In genomic region chr10:39811507-39811906, GRCm38 (mm10) we compare ENCODE assay signal across 8 mouse cellular contexts.
DNase-seq lines count a peak whose midpoint lies in the region; ATAC-seq lines count a peak whose summit lies in the region.

No protein-coding gene starts in this region.

- peak; percentile 13 to 18 for DNase-seq in cerebellum, adult 18-20 months
- peak; percentile 7 for DNase-seq in ovary, postnatal 10 days (ENCODE audit: low spot score)
- DNase-seq in ovary, adult 18-20 months (ENCODE audit: low spot score) = no peak
- peak; percentile 26 to 28 for DNase-seq in cerebellum, postnatal 36 days
- peak; percentile 45 for DNase-seq in mesoderm, embryonic 11.5 days (ENCODE audit: low read depth, low spot score)
- peak; percentile 81 for DNase-seq in thymus, postnatal 14 days

- ATAC-seq in cerebellum, adult (ENCODE audit: insufficient number of reproducible peaks, low FRiP score, low TSS enrichment) = no peak
- ATAC-seq in inflammation-experienced regulatory T-cells, adult 6 months = peak; percentile 64
